Mouse (Mus musculus) layer of hippocampus, adult 2 months (tissue): Measurements from ENCODE around the gene Itga4. TPM values are rescaled to one million over a fixed set of nuclear protein-coding genes. Genes with fewer than 3 reads are reported as not detected.
A peak's percentile ranks its signal among the peaks of the same experiment; 100 is the strongest.

Experiments used
- DNase-seq, 2 experiments: peaks; one replicate each; pipeline ENCODE4 v3.0.0; 2022; ENCODE audit warnings: low spot score in 2 of 2
- H3K27ac ChIP-seq: fragments of 200-600 bp; 2 replicates; pipeline ENCODE4 v1.8.1; 2022
- H3K4me3 ChIP-seq: fragments of 200-600 bp; 2 replicates; pipeline ENCODE4 v1.8.1; 2022; ENCODE audit warnings: mild to moderate bottlenecking
- CTCF ChIP-seq: fragments of 200-600 bp; conservative IDR thresholded peaks from 2 replicates; pipeline ENCODE4 v1.8.1; 2022; ENCODE audit warnings: antibody characterized with exemption, mild to moderate bottlenecking, moderate library complexity
- total RNA-seq, 2 experiments: library from RNA; stranded (reverse); gene quantifications; 2 replicates each; pipeline ENCODE4 v1.2.3; 2021

Itga4 gene
- total RNA-seq, 2 experiments from 2014 or later = 25.9 to 28.6 TPM

DNA sequence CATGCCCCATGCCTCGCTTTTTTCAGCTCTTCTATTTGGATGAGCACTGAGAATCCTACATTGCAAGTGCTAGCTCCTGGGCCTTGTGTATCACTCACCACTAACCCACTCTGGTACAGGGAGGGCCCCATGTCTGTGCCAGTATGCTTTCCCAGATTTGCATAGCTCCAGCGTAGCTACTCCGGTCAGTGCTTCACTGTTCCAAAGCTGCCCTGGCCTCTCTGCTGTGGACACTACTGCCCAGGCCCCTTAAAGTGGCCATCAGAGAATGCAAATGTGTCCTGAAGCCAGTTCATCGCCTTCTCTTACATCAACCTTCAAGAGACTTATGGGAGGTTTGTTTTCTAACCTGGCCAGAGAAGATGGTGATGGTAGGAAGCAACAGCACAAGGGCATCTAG, 114.7 kb downstream of the Itga4 start:
- DNase-seq = no peak
- H3K27ac ChIP-seq = no peak overlapping the region
- no peak for TF ChIP-seq CTCF

DNA sequence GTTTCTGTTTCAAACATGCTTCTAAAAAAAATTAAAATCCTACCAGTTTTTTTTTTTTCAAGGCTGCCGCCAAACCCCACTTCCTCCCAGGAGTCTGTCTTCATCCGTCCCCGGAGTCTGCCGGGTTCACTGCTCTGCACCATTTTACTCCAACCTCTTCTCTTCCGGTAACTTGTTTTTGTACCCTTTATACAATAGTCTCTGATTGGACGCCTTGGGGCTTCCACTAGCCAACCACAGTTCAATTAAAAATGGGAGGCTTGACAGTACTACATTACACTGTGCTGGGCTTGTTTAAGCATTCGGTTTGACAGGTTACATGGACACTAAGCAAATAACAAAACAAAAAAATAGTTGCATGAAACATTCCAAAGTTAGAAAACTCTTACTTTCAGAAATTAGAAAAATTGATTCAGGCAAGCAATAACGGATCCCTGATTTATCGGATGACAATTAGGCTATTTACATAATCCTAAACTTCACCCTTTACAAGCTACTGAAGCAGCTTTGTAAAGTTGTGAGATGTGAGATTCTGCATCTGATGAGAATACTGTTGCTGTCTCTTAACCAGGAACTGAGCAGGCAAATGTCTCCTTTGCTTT, 115.6 kb downstream of the Itga4 start:
- no peak for DNase-seq

More for the DNA sequence above, 114.7 kb downstream of the Itga4 start:
- H3K4me3 ChIP-seq = peak overlapping the region; percentile 61

DNA sequence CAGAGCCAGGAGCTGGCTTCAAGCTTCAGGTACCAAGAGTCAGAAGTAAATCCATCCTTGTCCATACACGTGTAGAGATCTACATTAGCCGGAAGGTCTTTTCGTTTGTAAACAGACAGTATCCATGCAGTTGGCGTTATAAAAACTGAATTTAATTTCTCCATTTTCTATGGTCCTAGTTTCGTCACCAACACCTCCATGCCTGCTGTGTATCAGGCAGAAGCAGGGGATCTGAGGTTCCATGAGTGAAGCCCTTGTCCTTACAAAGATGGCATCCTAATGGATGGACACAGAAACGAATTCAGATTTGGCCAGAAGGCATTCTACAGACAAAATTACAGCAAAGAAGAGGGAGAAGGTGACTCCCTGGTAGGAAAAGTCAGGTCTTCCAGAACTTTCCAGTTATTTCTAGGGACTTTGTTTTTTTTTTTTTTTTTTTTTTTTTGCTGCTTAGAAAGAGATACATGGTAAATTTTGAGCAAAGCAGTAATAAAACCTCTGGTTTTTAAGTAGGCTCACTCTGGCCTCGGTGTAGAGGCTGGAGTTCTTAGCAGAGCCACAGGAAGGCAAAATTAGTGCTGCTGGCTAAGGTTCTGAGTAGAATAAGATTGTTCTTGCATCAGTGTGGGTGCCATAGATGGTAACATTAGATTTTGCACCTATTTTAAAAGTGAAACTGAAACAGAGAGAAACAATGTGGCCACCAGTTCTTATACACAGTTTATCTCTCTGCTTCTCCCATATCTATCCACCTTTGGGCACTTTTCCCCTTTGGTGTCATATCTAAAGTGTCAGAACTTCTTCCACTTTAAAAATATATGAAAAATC, 116.3 kb downstream of the Itga4 start:
- no peak for DNase-seq
- peak overlapping the region; percentile 61; the same call in 1 of the 2 replicates for H3K4me3 ChIP-seq
- H3K27ac ChIP-seq = no peak overlapping the region
- no peak for TF ChIP-seq CTCF

More for the DNA sequence above, 115.6 kb downstream of the Itga4 start:
- Histone ChIP-seq H3K4me3 (peak overlapping the region; percentile 61), H3K27ac (peak overlapping the region; percentile 61)
- no peak for TF ChIP-seq CTCF

DNA sequence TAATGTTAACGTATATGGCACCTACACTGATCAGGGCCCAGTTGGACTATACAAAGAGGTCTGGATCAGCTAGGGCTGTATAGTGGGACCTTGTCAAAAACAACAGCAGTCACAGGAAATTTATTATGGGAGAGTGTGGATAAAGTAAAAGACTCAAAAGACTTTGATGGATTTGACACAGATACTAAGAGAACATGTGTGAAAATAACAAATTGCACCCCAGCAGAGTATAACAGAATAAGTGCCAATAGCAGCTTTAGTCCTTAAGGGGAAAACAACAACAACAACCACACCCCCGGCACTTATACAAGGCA, 116.9 kb downstream of the Itga4 start:
- no peak for TF ChIP-seq CTCF
- no peak for DNase-seq
- H3K27ac ChIP-seq = no peak overlapping the region
- H3K4me3 ChIP-seq = no peak overlapping the region

DNA sequence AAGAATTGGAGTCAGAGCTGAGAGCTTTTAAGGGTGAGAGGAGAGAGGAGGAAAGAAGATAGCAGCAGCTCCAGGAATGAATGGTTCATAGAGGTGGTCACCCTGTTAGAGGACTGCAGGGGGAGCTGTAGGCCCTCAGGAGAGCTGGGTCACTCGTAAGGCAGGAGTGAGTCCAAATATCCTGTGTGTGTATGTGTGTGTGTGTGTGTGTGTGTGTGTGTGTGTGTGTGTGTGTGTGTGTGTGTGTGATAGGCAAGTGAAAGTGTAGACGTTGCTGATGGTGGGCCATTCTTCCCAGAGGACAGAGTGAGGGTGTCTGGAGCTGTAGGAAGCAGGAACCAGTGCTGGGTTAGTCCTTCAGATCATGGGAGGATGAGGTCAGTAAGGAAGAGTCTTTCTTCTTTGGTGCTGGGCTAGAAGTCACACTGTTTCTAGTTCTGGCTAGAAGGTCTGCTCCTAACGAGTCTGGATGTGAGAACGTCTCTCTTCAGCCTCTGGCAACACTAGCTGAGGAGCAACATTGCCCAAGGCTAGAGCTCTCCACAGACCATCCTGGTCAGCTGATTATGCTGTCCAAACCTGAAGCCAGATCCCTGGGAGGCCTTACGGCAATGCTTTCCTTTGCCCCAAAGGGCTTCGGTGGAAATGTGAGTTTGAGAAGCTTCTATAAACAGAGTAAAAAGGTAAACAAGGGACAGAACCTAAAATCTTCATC, 117.4 kb downstream of the Itga4 start:
- no peak overlapping the region for H3K4me3 ChIP-seq
- no peak for DNase-seq

DNA sequence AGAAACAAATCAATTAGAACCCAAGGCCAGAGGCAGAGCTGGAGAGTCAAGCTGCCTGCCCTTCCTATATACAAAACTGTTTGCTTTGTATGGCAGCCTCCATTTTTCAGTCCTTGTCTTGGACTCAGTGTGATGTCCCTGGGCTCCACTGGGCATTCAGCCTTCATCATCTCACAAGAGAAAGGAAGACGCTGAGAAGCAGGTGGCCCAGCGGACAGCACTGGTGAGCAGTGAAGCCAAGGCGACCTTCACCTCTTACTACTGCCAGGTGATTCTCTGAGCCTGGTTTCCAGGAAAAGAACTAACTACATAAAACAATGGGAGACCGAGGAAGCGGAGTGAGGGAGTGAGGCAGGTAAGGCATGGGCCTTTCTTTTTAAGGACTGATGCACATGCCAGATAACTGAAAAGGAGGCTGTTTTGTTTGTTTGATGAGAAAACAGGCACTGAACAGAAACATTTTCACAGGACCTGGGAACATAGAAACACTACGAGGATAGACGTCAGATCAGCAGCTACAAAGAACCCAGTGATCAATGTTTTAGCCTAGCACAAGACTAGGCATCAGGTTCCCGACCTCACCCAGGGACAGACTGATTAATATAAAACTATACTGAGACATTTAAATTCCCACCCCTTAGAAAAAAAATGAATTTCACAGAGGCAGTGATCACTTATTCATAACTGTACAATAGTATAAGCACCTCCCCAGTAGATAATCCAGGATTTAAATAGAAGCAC, 123.3 kb downstream of the Itga4 start:
- no peak overlapping the region for H3K27ac ChIP-seq
- no peak for TF ChIP-seq CTCF
- no peak for DNase-seq
- H3K4me3 ChIP-seq = no peak overlapping the region

More for the DNA sequence above, 117.4 kb downstream of the Itga4 start:
- peak; percentile 68 for TF ChIP-seq CTCF
- no peak overlapping the region for H3K27ac ChIP-seq

DNA sequence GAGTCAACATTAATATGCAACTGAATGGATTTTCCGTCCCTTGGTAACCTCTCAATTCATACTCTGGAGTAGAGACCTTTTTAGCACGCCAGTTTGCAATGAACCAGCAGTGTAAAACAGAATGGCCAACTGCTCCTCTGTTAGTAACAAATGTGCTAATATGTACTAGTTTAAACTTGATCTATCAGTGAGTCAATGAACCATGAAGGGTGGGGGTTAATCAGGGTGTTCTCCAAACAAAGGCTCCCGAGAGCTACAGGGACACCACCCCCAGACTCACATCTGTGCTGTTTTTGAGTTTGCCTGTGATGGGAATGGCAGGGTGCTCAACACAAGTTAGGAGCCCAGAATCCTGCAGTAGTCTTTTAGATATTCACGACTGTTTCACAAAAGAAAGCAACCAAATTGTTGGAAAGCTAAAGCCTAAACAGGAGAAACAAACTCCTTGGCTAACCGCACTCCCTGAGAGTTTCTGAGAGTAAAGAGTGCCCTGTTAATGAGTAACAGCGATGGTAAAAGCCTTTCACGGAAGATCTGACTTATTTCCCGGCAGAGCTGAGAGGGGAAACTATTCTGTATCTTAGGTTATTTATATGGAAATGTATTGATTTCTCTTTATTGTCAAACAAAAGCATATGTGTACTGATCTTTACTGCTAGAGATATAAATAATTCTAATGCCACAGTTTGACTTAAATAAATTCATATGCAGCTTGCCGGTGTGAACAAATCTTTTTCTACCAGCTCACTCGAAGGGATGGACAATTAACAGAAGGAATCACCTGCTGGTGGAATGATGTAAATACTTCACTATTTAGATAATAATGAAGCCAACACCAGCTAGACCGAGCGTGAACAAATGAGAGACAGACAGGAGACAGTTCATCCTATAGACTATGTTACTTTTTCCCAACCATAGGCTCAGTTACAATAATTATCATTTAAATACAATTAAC, 124.1 kb downstream of the Itga4 start:
- Histone ChIP-seq H3K4me3 (no peak overlapping the region), H3K27ac (no peak overlapping the region)
- TF ChIP-seq CTCF = peak; percentile 38
- peak; percentile 18 to 20 for DNase-seq

Other genes starting within 250 kb of the Itga4 start
- 10 to 100 TPM; 32.7 to 33.1 TPM for gene Neurod1, start 201.3 kb downstream of the Itga4 start, total RNA-seq
- gene Cerkl, start 201.4 kb downstream of the Itga4 start, total RNA-seq = 10 to 100 TPM in 1 of 2 experiments, 1 to 10 TPM in 1; 7.0 to 10.4 TPM